Mouse (Mus musculus) bone marrow macrophage, adult 2 months (primary cell): ENCODE results near the gene Snx14.

Source experiments
- CTCF ChIP-seq: IDR thresholded peaks from 2 replicates; pipeline ENCODE4 v1.5.1; 2012; ENCODE audit warnings: low read depth, mild to moderate bottlenecking, low read length, moderate library complexity
- POLR2A ChIP-seq: IDR thresholded peaks from 2 replicates; pipeline ENCODE4 v1.6.1; 2012; ENCODE audit warnings: mild to moderate bottlenecking, low read depth, low read length, borderline replicate concordance

DNA sequence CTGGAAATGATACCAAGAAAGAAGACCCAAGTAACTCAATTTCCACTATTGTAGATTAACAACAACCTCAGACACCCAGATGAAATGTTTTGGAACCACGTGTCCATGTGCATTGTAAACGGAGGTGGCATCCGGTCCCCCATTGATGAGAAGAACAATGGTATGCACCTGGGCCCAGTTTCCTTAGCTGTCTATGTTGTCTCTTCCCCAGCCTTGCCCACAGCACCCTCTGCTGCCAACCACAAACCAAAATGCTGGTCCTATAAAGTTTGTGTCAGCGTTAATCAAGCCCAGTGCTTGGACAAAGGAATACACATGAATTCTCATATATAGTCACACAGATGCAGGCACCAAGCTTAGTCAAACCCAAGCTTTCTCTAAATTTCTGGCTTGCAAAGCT is 72.5 kb downstream of the Snx14 start:
- TF ChIP-seq CTCF (no peak), POLR2A (no peak)
